In the genomic region with DNA sequence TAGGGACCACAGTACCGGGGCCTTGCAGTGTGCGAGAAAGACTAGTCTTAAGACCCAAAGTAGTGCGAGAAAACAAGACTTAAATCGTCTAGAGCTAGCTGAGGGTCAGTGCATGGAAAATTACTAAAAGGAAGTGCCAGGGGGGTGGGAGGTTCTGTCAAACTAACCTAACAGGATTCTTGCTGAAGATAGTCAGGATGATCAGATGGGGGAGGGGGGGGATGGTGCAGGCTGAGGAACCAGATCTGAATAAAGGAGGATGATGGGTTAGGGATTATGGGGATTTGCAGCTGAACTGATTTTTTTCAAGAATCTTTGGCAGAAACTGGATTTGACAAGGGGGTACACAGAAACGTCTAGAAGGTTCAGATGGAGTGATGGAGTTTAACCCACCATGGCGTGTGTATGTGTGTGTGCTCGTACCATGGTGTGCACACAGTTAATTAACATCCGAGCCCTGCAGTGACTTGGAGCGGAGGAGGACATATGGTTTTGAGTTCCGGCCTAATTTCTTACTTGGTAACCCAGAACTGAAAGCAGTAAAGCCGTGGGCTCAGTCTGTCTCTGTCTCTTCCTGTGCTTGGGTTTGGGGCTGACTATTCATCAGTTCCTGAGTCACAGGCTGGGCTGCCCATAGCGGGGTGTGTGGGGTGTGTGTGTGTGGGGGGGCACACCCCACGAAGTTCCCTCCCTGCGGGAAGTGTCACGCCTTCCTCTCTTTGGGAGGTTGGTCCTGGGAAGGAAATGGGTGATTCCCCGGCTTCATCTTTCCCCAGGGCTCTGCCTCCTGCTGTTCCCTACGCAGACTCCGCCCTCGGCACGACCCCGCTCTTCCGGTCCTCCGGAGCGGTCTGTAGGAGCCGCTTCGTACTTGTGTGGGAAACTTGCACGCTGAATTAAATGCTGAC, we compare ENCODE assay signal across 7 mouse cellular contexts. TPM values are rescaled to one million over a fixed set of nuclear protein-coding genes. Genes with fewer than 3 reads are reported as not detected.
A peak's percentile ranks its signal among the peaks of the same experiment; 100 is the strongest.
DNase-seq lines count a peak whose midpoint lies in the region; ATAC-seq and TF ChIP-seq lines count a peak whose summit lies in the region.

No protein-coding gene starts in this region.

- H3K4me1 ChIP-seq in G1E (ENCODE audit: insufficient read depth, low read depth, low read length) = peaks cover 61% of the 10 kb centered on the region
- peaks cover 17% of the 10 kb centered on the region for H3K4me1 ChIP-seq in forebrain, embryonic 12.5 days

- ATAC-seq in G1E (ENCODE audit: extremely low read depth, insufficient number of reproducible peaks, low FRiP score, poor library complexity, severe bottlenecking) = peak; percentile 58; the same call in 1 of the 2 replicates
- peak; percentile 89 for ATAC-seq in forebrain, embryonic 12.5 days (ENCODE audit: low FRiP score)

- intact Hi-C loops in heart, postnatal 36 days (cut with DNase I) = no loop called here

- H3K9ac ChIP-seq in forebrain, embryonic 12.5 days = peak overlapping the region; percentile 59

- peak overlapping the region; percentile 76 for H3K27ac ChIP-seq in forebrain, embryonic 12.5 days
- H3K27ac ChIP-seq in layer of hippocampus, adult 2 months = peak overlapping the region; percentile 87

- peaks cover 51% of the 10 kb centered on the region for H3K36me3 ChIP-seq in G1E (replicated peaks)
- no peaks in the 10 kb centered on the region for H3K36me3 ChIP-seq in forebrain, embryonic 12.5 days (replicated peaks)

- peak overlapping the region; percentile 70 for H3K4me2 ChIP-seq in forebrain, embryonic 12.5 days

- WGBS in forebrain, embryonic 12.5 days = 21% methylated on average over 27 of the region's 27 CpGs

- peak overlapping the region; percentile 63; the same call in 1 of the 2 replicates for H3K4me3 ChIP-seq in G1E (ENCODE audit: low read depth, low read length)
- peak overlapping the region; percentile 41 for H3K4me3 ChIP-seq in forebrain, embryonic 12.5 days (replicated peaks)
- H3K4me3 ChIP-seq in layer of hippocampus, adult 2 months = peak overlapping the region; percentile 55

- TF ChIP-seq CTCF in G1E (IDR thresholded peaks at IDR 0.05; ENCODE audit: low read depth, low read length) = no peak
- no peak for TF ChIP-seq CTCF in layer of hippocampus, adult 2 months (conservative IDR thresholded peaks at IDR 0.05)

- peak; percentile 51 for DNase-seq in G1E (ENCODE audit: low spot score)
- DNase-seq in adrenal gland, postnatal 36 days = peak; percentile 81 to 82
- DNase-seq in heart, postnatal 36 days = peak; percentile 66 to 76
- DNase-seq in layer of hippocampus, adult 2 months (ENCODE audit: low spot score in 2 of 2) = peak; percentile 47 to 61
- DNase-seq in lung, postnatal 36 days = peak; percentile 77
- peak; percentile 82 for DNase-seq in retina, postnatal 1 day

- H3K27me3 ChIP-seq in G1E (ENCODE audit: insufficient read depth, low read length) = no peaks in the 10 kb centered on the region
- no peaks in the 10 kb centered on the region; the same call in 1 of the 2 replicates for H3K27me3 ChIP-seq in forebrain, embryonic 12.5 days

- H3K9me3 ChIP-seq in G1E (replicated peaks) = no peaks in the 10 kb centered on the region
- H3K9me3 ChIP-seq in forebrain, embryonic 12.5 days = no peaks in the 10 kb centered on the region

RNA-seq across cellular contexts. Expression of gene Capg, which starts 8.2 kb away (rescaled TPM):
- total RNA-seq in G1E (2014; fragmentation: Nextera tagmentation) (37.8 and 38.0 TPM in 2 replicates), G1E (2017) (113 and 150 TPM in 2 replicates)
- 88.6 and 102 TPM in 2 replicates for polyA plus RNA-seq in G1E (2012)
- total RNA-seq in adrenal gland, postnatal 36 days (2021) = 10 to 100 TPM; 41.3 to 45.5 TPM
- polyA plus RNA-seq in forebrain, embryonic 12.5 days (2016; fragmentation: Nextera tagmentation; extraction: Ambion mirVana) = 4.1 and 5.4 TPM in 2 replicates
- 10 to 100 TPM in 1 of 2 experiments, 1 to 10 TPM in 1; 9.0 to 10.3 TPM for total RNA-seq in heart, postnatal 36 days (2021)
- 1 to 10 TPM; 2.5 to 2.8 TPM for total RNA-seq in layer of hippocampus, adult 2 months (2021)

RNA-seq across cellular contexts. Expression of gene Sh2d6, which starts 30.9 kb away (rescaled TPM):
- total RNA-seq in G1E (2014; fragmentation: Nextera tagmentation) (not detected in 2 replicates), G1E (2017) (0.16 TPM in 1 of 2 replicates, not detected in the other)
- not detected in 2 replicates for polyA plus RNA-seq in G1E (2012)
- under 1 TPM in 1 of 2 experiments, not detected in 1; 0.40 TPM for total RNA-seq in adrenal gland, postnatal 36 days (2021)
- polyA plus RNA-seq in forebrain, embryonic 12.5 days (2016; fragmentation: Nextera tagmentation; extraction: Ambion mirVana) = 0.40 and 0.47 TPM in 2 replicates
- total RNA-seq in heart, postnatal 36 days (2021) = under 1 TPM; 0.33 to 0.35 TPM
- total RNA-seq in layer of hippocampus, adult 2 months (2021) = under 1 TPM; 0.49 to 0.56 TPM

RNA-seq across cellular contexts. Expression of gene Elmod3, which starts 45.8 kb away (rescaled TPM):
- 20.4 and 25.5 TPM in 2 replicates for total RNA-seq in G1E (2014; fragmentation: Nextera tagmentation)
- total RNA-seq in G1E (2017) = 8.6 and 9.8 TPM in 2 replicates
- polyA plus RNA-seq in G1E (2012) = 16.6 and 22.1 TPM in 2 replicates
- 10 to 100 TPM; 16.0 to 17.4 TPM for total RNA-seq in adrenal gland, postnatal 36 days (2021)
- 16.0 and 16.2 TPM in 2 replicates for polyA plus RNA-seq in forebrain, embryonic 12.5 days (2016; fragmentation: Nextera tagmentation; extraction: Ambion mirVana)
- 10 to 100 TPM; 13.8 to 20.0 TPM for total RNA-seq in heart, postnatal 36 days (2021)
- total RNA-seq in layer of hippocampus, adult 2 months (2021) = 10 to 100 TPM; 25.4 to 25.8 TPM

RNA-seq across cellular contexts. Expression of gene Retsat, which starts 45.9 kb away (rescaled TPM):
- total RNA-seq in G1E (2014; fragmentation: Nextera tagmentation) = 13.1 and 13.6 TPM in 2 replicates
- 12.6 and 14.8 TPM in 2 replicates for total RNA-seq in G1E (2017)
- 6.1 and 25.6 TPM in 2 replicates for polyA plus RNA-seq in G1E (2012)
- 100 to 1,000 TPM; 295 to 376 TPM for total RNA-seq in adrenal gland, postnatal 36 days (2021)
- 4.6 and 5.3 TPM in 2 replicates for polyA plus RNA-seq in forebrain, embryonic 12.5 days (2016; fragmentation: Nextera tagmentation; extraction: Ambion mirVana)
- 100 to 1,000 TPM; 185 to 218 TPM for total RNA-seq in heart, postnatal 36 days (2021)
- 10 to 100 TPM; 54.3 to 58.3 TPM for total RNA-seq in layer of hippocampus, adult 2 months (2021)

Comparison
In these comparisons a context has a peak if more than half of its experiments do, and no peak if none do; other contexts are left out.
1. Peak in every context shown above with its lines: DNase-seq, ATAC-seq, H3K4me3 ChIP-seq and H3K27ac ChIP-seq.